Mouse (Mus musculus) CD4-positive, CD25-positive, alpha-beta regulatory T cell (primary cell): ENCODE measurements around the gene Dmwd. TPM values are rescaled to one million over a fixed set of nuclear protein-coding genes. Genes with fewer than 3 reads are reported as not detected.

ENCODE experiments used
- polyA plus RNA-seq: library from polyadenylated mRNA; unstranded; fragments of 100-300 nt; shearing (Covaris generic); gene quantifications from one replicate; pipeline ENCODE4 v1.2.1, GENCODE M21; 2017

The Dmwd gene
- 0.07 TPM for polyA plus RNA-seq

GRCm38 (mm10) chr7:19075723-19076585, at the start of gene Dmwd:
TSS of gene Dmwd (plus strand) at chr7:19076227.

DNA sequence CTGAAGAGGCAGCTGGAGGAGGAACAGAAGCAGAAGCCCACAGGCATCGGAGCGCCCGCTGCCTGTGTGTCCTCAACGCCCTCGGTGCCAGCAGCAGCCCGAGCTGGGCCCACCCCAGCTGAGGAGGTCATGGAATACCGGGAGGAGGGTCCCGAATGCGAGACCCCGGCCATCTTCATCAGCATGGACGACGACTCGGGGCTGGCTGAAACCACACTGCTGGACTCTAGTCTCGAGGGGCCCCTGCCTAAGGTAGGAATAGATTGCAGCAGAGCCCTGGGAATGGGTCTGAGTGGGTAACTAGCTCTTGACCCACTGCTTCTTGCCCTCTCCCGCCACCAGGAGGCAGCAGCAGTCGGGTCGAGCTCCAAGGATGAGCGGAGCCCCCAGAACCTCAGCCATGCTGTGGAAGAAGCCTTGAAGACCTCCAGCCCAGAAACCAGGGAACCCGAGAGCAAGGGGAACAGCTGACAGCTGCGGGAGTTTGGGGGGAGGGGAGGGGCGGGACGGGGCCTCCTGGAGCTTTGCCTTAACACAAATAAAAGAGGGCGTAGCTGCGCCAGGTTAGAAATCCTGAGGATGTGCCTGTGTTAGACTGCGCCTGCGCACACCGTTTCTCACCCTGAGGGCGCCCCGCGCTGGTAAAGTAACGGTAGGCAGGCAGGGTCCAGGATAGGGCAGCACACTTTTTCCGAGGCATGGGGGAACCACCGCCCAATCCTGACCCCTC, 21.8 kb upstream of the Dmwd start, which contains the start of gene Rsph6a:
Gene Rsph6a (plus strand): TSS at position 644 of the 730 bp plus-strand sequence.

GRCm38 (mm10) chr7:19083701-19084100, 7.7 kb downstream of the Dmwd start, which contains the start of gene Dmpk:
TSS of gene Dmpk (plus strand) at chr7:19083849.

GRCm38 (mm10) chr7:19094471-19094825, 18.4 kb downstream of the Dmwd start, which contains the start of gene Six5:
TSS of gene Six5 (plus strand) at chr7:19094594.

GRCm38 (mm10) chr7:19118028-19118771, 42.2 kb downstream of the Dmwd start, which contains the start of gene Gm4969:
TSS of gene Gm4969 (minus strand) at chr7:19118368.

GRCm38 (mm10) chr7:19119631-19120429, 43.8 kb downstream of the Dmwd start, which contains the start of gene Fbxo46:
TSS of gene Fbxo46 (plus strand) at chr7:19119859.

Other genes starting within 250 kb of the Dmwd start
- 0.12 TPM for gene Mill2, start 236.3 kb upstream of the Dmwd start, polyA plus RNA-seq
- 122 TPM for gene Pglyrp1, start 204.9 kb upstream of the Dmwd start, polyA plus RNA-seq
- 49.0 TPM for gene Ccdc61, start 165.8 kb upstream of the Dmwd start, polyA plus RNA-seq
- gene Nova2, start 150.3 kb upstream of the Dmwd start, polyA plus RNA-seq: 0.04 TPM
- gene Nanos2, start 88.8 kb upstream of the Dmwd start, polyA plus RNA-seq: not detected
- 10.7 TPM for gene Mypop, start 85.0 kb upstream of the Dmwd start, polyA plus RNA-seq
- 48.7 TPM for gene Irf2bp1, start 72.2 kb upstream of the Dmwd start, polyA plus RNA-seq
- gene Foxa3, start 52.7 kb upstream of the Dmwd start, polyA plus RNA-seq: not detected
- gene Sympk, start 51.9 kb upstream of the Dmwd start, polyA plus RNA-seq: 26.0 TPM
- gene Rsph6a, start 21.5 kb upstream of the Dmwd start, polyA plus RNA-seq: not detected
- gene Dmpk, start 7.6 kb downstream of the Dmwd start, polyA plus RNA-seq: 0.48 TPM
- 0.31 TPM for gene Six5, start 18.4 kb downstream of the Dmwd start, polyA plus RNA-seq
- 0.31 TPM for gene Gm4969, start 42.1 kb downstream of the Dmwd start, polyA plus RNA-seq
- gene Fbxo46, start 43.6 kb downstream of the Dmwd start, polyA plus RNA-seq: 24.0 TPM
- 13.9 TPM for gene Qpctl, start 73.1 kb downstream of the Dmwd start, polyA plus RNA-seq
- 39.9 TPM for gene Snrpd2, start 73.5 kb downstream of the Dmwd start, polyA plus RNA-seq
- gene Gipr, start 89.9 kb downstream of the Dmwd start, polyA plus RNA-seq: 0.10 TPM
- 24.7 TPM for gene Eml2, start 100.2 kb downstream of the Dmwd start, polyA plus RNA-seq
- gene Gpr4, start 136.3 kb downstream of the Dmwd start, polyA plus RNA-seq: 0.20 TPM
- gene Opa3, start 152.1 kb downstream of the Dmwd start, polyA plus RNA-seq: 22.4 TPM
- gene Vasp, start 195.6 kb downstream of the Dmwd start, polyA plus RNA-seq: 303 TPM
- 2.4 TPM for gene Ppm1n, start 203.8 kb downstream of the Dmwd start, polyA plus RNA-seq
- 0.34 TPM for gene Rtn2, start 206.4 kb downstream of the Dmwd start, polyA plus RNA-seq
- 0.72 TPM for gene Fosb, start 233.8 kb downstream of the Dmwd start, polyA plus RNA-seq